Mouse (Mus musculus): ENCODE measurements around the gene Shmt2. TPM values are rescaled to one million over a fixed set of nuclear protein-coding genes. Genes with fewer than 3 reads are reported as not detected.

Gene Shmt2
- polyA plus RNA-seq (2015; fragmentation: Nextera tagmentation; extraction: Ambion mirVana) = 89.6 and 91.5 TPM in 2 replicates

GRCm38 (mm10) chr10:127522088-127522581 lies at the start of gene Shmt2:
Shmt2 (minus strand) TSS chr10:127522444.
- Histone ChIP-seq H3K4me2 (peak within 1 kb of the TSS; percentile 87), H3K27ac (no peak within 1 kb of the TSS), H3K36me3 (ENCODE audit: poor library complexity, severe bottlenecking) (peaks cover 35% of the 10 kb centered on the region), H3K27me3 (peaks cover 49% of the 10 kb centered on the region), H3K4me1 (peaks cover 48% of the 10 kb centered on the region), H3K9me3 (replicated peaks) (no peaks in the 10 kb centered on the region), H3K4me3 (peak within 1 kb of the TSS; percentile 54), H3K9ac (peak within 1 kb of the TSS; percentile 67)
- ATAC-seq = peak; percentile 80
- 0% methylated on average over 21 of the region's 21 CpGs for WGBS

DNA sequence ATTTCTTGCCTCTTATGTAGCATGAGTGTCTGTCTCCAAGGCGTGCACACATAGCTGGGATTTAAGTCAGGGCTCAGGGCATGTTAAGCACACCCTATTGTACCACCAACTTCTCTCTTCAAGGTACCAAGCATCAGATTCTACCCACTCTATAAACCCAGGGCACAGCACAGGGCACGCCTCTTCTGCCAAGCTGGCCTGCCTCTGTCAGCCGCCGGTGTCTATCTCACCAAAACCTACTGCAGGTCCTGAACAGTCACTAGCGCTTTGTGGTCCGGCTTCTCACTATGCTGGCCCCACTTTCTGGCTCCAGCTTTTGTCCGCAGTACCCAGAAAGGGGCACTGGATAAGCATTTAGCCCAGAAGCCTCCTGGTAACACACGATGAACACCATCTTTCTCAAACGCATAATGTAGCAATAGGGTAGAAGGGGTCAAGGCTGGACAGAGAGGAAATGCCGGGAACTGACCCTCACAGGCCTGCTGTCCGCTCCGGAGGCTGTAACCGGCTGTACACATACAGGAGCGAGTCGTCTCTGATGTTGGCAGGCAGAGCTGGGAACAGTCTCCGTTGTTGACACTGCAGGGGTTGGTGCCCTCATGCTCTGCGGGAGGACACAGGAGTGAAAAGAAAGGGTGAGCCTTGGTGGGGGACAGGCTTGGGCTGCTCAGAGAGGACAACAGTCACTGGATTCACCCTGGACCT lies 48.8 kb upstream of the Shmt2 start:
- 92% methylated on average over 17 of the region's 17 CpGs for WGBS

GRCm38 (mm10) chr10:127570384-127570783 lies 48.1 kb upstream of the Shmt2 start:
- Histone ChIP-seq H3K9ac (no peak overlapping the region), H3K27ac (no peak overlapping the region; the same call in 1 of the 2 replicates), H3K4me1 (no peaks in the 10 kb centered on the region), H3K4me3 (no peak overlapping the region), H3K36me3 (ENCODE audit: poor library complexity, severe bottlenecking) (peaks cover 86% of the 10 kb centered on the region), H3K9me3 (replicated peaks) (no peaks in the 10 kb centered on the region), H3K27me3 (no peaks in the 10 kb centered on the region), H3K4me2 (no peak overlapping the region)
- ATAC-seq = no peak
- WGBS = 85% methylated on average over 6 of the region's 6 CpGs

More for the DNA sequence above, 48.8 kb upstream of the Shmt2 start:
- Histone ChIP-seq H3K4me3 (no peak overlapping the region), H3K27ac (no peak overlapping the region), H3K27me3 (no peaks in the 10 kb centered on the region), H3K36me3 (ENCODE audit: poor library complexity, severe bottlenecking) (peaks cover 88% of the 10 kb centered on the region), H3K9me3 (replicated peaks) (no peaks in the 10 kb centered on the region), H3K4me1 (no peaks in the 10 kb centered on the region), H3K9ac (no peak overlapping the region), H3K4me2 (no peak overlapping the region)
- ATAC-seq = no peak

GRCm38 (mm10) chr10:127569450-127569849 lies 47.2 kb upstream of the Shmt2 start:
- Histone ChIP-seq H3K36me3 (ENCODE audit: poor library complexity, severe bottlenecking) (peaks cover 84% of the 10 kb centered on the region), H3K4me3 (no peak overlapping the region), H3K27ac (no peak overlapping the region), H3K27me3 (no peaks in the 10 kb centered on the region), H3K4me1 (no peaks in the 10 kb centered on the region), H3K9ac (no peak overlapping the region), H3K9me3 (replicated peaks) (no peaks in the 10 kb centered on the region), H3K4me2 (no peak overlapping the region)
- ATAC-seq = peak; percentile 50; the same call in 1 of the 2 replicates
- WGBS = 34% methylated on average over 3 of the region's 3 CpGs

DNA sequence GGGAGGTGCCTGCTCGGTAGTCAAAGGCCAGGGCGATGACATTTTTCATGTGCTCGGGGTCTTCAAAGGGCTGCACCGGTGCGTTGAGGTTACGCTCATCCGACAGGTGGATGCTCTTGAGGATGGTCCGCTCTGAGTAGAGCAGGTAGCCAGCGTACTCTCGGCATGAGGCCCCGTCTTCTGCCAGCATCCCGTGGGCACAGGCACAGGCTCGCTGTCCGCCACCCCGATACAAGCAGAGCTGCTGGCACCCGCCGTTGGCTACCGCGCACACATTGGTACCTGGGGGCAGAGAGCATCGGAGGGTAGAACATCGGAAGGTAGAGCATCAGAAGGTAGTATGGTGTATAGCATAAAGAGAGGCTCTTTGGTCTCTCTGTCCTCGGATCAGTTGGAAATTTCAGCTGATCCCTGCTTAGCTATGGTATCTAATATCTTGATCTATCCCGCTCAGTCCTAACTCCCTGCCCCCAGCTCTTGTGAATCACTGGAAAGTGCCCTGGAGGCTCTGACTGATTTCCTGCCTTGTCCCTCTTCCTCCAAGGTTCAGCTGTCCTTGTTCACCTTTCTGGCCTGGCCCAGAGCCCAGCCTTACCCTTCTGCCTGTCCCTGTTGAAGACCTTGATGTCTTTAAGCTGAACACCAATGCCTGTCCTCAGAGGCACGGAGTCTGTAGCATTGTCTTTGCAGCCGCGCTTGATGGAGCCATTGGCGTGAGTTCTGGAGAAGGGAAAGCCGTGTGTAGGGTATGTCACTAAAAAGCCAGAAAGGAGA lies 44.5 kb upstream of the Shmt2 start:
- WGBS = 95% methylated on average over 28 of the region's 28 CpGs
- Histone ChIP-seq H3K36me3 (ENCODE audit: poor library complexity, severe bottlenecking) (peaks cover 84% of the 10 kb centered on the region), H3K9ac (no peak overlapping the region), H3K4me2 (no peak overlapping the region), H3K4me1 (no peaks in the 10 kb centered on the region), H3K9me3 (replicated peaks) (no peaks in the 10 kb centered on the region), H3K27ac (no peak overlapping the region), H3K4me3 (no peak overlapping the region), H3K27me3 (no peaks in the 10 kb centered on the region)
- no peak for ATAC-seq

- H3K4me1 ChIP-seq = no peaks in the 10 kb centered on the region
- no peak for ATAC-seq
- 68% methylated on average over 13 of the region's 13 CpGs for WGBS
- no peak overlapping the region for H3K4me3 ChIP-seq
- no peaks in the 10 kb centered on the region for H3K27me3 ChIP-seq
- no peak overlapping the region for H3K9ac ChIP-seq
- no peaks in the 10 kb centered on the region for H3K9me3 ChIP-seq (replicated peaks)
- no peak overlapping the region for H3K4me2 ChIP-seq
- H3K27ac ChIP-seq = no peak overlapping the region
- peaks cover 93% of the 10 kb centered on the region for H3K36me3 ChIP-seq (ENCODE audit: poor library complexity, severe bottlenecking)
Measured at GRCm38 (mm10) chr10:127564301-127564700, 42.1 kb upstream of the Shmt2 start.

GRCm38 (mm10) chr10:127563840-127564239 lies 41.6 kb upstream of the Shmt2 start:
- 87% methylated on average over 8 of the region's 8 CpGs for WGBS

DNA sequence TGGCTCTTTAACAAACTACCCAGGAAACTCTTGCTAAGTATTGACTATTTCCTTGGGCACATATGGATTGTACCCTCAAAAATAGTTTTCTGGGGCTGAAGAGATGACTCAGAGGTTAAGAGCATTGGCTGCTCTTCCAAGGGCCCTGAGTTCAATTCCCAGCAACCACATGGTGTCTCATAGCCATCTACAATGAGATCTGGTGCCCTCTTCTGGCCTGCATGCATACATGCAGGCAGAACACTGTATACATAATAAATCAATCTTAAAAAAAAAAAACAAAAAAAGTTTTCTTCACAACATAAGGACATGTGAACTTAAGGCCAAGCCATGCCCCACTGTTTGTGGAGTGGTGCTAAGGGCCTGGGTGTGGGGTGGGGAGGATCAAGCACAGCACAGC lies 38.9 kb upstream of the Shmt2 start:
- H3K4me1 ChIP-seq = no peaks in the 10 kb centered on the region
- H3K27me3 ChIP-seq = no peaks in the 10 kb centered on the region
- no peak overlapping the region for H3K27ac ChIP-seq
- H3K4me3 ChIP-seq = no peak overlapping the region
- peaks cover 96% of the 10 kb centered on the region for H3K36me3 ChIP-seq (ENCODE audit: poor library complexity, severe bottlenecking)
- H3K4me2 ChIP-seq = no peak overlapping the region
- H3K9ac ChIP-seq = no peak overlapping the region
- no peak for ATAC-seq
- no peaks in the 10 kb centered on the region for H3K9me3 ChIP-seq (replicated peaks)

More at GRCm38 (mm10) chr10:127563840-127564239, 41.6 kb upstream of the Shmt2 start:
- Histone ChIP-seq H3K36me3 (ENCODE audit: poor library complexity, severe bottlenecking) (peaks cover 93% of the 10 kb centered on the region), H3K27ac (no peak overlapping the region), H3K4me3 (no peak overlapping the region), H3K4me1 (no peaks in the 10 kb centered on the region), H3K27me3 (no peaks in the 10 kb centered on the region), H3K9me3 (replicated peaks) (no peaks in the 10 kb centered on the region), H3K9ac (no peak overlapping the region), H3K4me2 (no peak overlapping the region)
- ATAC-seq = no peak

- WGBS = 92% methylated on average over 13 of the region's 13 CpGs
- no peak overlapping the region for H3K27ac ChIP-seq
- no peak for ATAC-seq
Measured at GRCm38 (mm10) chr10:127557397-127557796, 35.2 kb upstream of the Shmt2 start.

GRCm38 (mm10) chr10:127555703-127556102 lies 33.5 kb upstream of the Shmt2 start:
- Histone ChIP-seq H3K9me3 (replicated peaks) (no peaks in the 10 kb centered on the region), H3K4me1 (no peaks in the 10 kb centered on the region), H3K4me3 (no peak overlapping the region), H3K27me3 (no peaks in the 10 kb centered on the region), H3K9ac (no peak overlapping the region), H3K36me3 (ENCODE audit: poor library complexity, severe bottlenecking) (peaks cover 100% of the 10 kb centered on the region), H3K27ac (no peak overlapping the region), H3K4me2 (no peak overlapping the region)
- 70% methylated on average over 18 of the region's 18 CpGs for WGBS
- no peak for ATAC-seq

More at GRCm38 (mm10) chr10:127557397-127557796, 35.2 kb upstream of the Shmt2 start:
- Histone ChIP-seq H3K4me1 (no peaks in the 10 kb centered on the region), H3K27me3 (no peaks in the 10 kb centered on the region), H3K9me3 (replicated peaks) (no peaks in the 10 kb centered on the region), H3K9ac (no peak overlapping the region), H3K4me2 (no peak overlapping the region), H3K4me3 (no peak overlapping the region), H3K36me3 (ENCODE audit: poor library complexity, severe bottlenecking) (peaks cover 100% of the 10 kb centered on the region)

DNA sequence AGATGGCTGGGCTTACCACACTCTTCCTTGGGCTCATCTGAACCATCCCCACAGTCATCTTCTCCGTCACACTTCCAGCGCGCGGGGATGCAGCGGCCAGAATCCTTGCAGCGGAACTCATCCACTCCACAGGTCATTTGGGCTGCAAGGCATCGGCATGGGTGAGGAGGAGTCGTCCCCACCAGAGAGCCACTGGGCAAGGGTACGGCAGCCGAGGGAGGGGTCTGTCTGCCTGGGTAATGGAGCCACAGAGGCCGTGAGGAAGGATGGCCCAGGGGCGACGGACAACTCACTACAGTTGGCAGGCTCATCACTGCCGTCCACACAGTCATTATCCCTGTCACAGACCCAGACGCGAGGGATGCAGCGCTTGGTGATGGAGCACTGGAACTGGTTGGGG lies 27.6 kb upstream of the Shmt2 start:
- Histone ChIP-seq H3K4me3 (no peak overlapping the region), H3K36me3 (ENCODE audit: poor library complexity, severe bottlenecking) (peaks cover 100% of the 10 kb centered on the region), H3K27ac (no peak overlapping the region), H3K4me2 (no peak overlapping the region), H3K4me1 (no peaks in the 10 kb centered on the region), H3K9ac (no peak overlapping the region), H3K27me3 (no peaks in the 10 kb centered on the region), H3K9me3 (replicated peaks) (no peaks in the 10 kb centered on the region)
- ATAC-seq = no peak
- 93% methylated on average over 17 of the region's 17 CpGs for WGBS

GRCm38 (mm10) chr10:127548236-127548635 lies 26.0 kb upstream of the Shmt2 start:
- peaks cover 100% of the 10 kb centered on the region for H3K36me3 ChIP-seq (ENCODE audit: poor library complexity, severe bottlenecking)
- no peak overlapping the region for H3K27ac ChIP-seq
- H3K9ac ChIP-seq = no peak overlapping the region
- H3K4me3 ChIP-seq = no peak overlapping the region
- no peaks in the 10 kb centered on the region for H3K27me3 ChIP-seq
- no peak for ATAC-seq
- H3K4me2 ChIP-seq = no peak overlapping the region
- H3K4me1 ChIP-seq = no peaks in the 10 kb centered on the region
- 96% methylated on average over 15 of the region's 15 CpGs for WGBS
- H3K9me3 ChIP-seq (replicated peaks) = no peaks in the 10 kb centered on the region

All from forebrain, embryonic 13.5 days (tissue).